Mouse (Mus musculus): Measurements from ENCODE around the gene Ovgp1. TPM values are rescaled to one million over a fixed set of nuclear protein-coding genes. Genes with fewer than 3 reads are reported as not detected.
"Not testable (repeated sequence)": the region's sequence is repeated elsewhere in the genome, so short reads cannot be mapped to it uniquely, and the experiment has no call there.

Ovgp1 gene
- polyA plus RNA-seq, 1 experiment, result 13.3 TPM

DNA sequence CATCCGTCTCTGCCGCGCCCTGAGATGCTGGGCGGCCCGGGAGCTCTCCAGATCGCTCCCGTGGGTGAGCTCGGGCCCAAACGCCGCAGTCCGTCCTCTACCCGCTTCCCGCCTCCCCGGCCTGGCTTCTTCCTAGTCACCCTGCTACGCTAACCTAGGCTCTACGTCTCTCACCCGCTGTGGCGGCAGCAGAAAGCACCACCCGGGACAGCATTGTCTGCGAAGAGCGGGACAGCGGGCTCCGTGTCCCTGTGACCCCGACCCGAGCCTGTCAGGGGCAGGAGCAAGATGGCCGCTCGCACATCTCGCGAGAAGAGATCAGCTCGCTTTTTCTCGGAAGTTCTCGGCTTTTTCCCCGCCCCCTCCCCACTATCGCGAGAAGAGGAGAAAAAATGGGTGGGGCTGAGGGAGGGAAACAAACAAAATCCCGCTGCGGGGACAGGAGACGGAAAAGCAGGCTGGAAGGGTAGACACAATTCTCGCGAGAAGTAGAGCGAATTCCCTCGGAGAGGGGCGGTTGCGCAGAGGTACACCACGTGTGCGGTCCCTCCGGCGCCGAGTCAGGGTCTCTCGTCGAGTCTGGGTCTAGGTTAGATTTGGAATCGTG lies 14.4 kb upstream of the Ovgp1 start, which contains the start of gene Wdr77:
Gene Wdr77 (plus strand): TSS at position 396 of the 607 bp plus-strand sequence.
- H3K27ac ChIP-seq (ENCODE audit: control insufficient read depth, insufficient read depth, low read depth, low read length), result peak within 1 kb of the TSS; percentile 90
- no peaks in the 10 kb centered on the region for H3K27me3 ChIP-seq (ENCODE audit: control insufficient read depth, insufficient read depth, low read length)
- H3K36me3 ChIP-seq (ENCODE audit: control insufficient read depth, insufficient read depth, low read length), result peaks cover 4% of the 10 kb centered on the region
- TF ChIP-seq POLR2A (IDR thresholded peaks at IDR 0.05; ENCODE audit: control insufficient read depth, low read depth, low read length) (peak; percentile 98), CTCF (IDR thresholded peaks at IDR 0.05; ENCODE audit: control insufficient read depth, insufficient read depth, insufficient replicate concordance, low read depth, low read length) (no peak)
- no peaks in the 10 kb centered on the region for H3K4me1 ChIP-seq (ENCODE audit: control insufficient read depth, insufficient read depth, low read length)
- peak within 1 kb of the TSS; percentile 94 for H3K4me3 ChIP-seq (ENCODE audit: control insufficient read depth, low read depth, low read length)

DNA sequence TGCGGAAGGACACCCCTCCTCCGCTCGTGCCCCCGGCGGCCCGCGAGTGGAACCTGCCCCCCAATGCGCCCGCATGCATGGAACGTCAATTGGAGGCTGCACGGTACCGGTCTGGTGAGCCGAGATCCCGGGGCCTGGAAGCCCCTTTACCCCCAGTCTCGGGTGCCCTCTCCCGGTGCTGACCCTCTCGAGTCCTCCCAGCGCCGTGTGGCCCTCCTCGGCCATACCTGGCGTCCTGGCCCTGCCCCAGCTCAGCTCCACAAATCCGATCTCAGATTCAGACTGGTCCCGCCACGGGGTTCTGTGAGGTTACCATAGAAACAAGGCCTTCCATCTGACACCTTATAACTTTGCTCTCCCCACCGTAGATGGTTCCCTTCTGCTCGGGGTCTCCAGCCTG lies 13.9 kb upstream of the Ovgp1 start:
- TF ChIP-seq POLR2A (IDR thresholded peaks at IDR 0.05; ENCODE audit: control insufficient read depth, low read depth, low read length), result no peak; the same call in 1 of the 2 replicates
- Histone ChIP-seq H3K27me3 (ENCODE audit: control insufficient read depth, insufficient read depth, low read length) (no peaks in the 10 kb centered on the region), H3K36me3 (ENCODE audit: control insufficient read depth, insufficient read depth, low read length) (peaks cover 4% of the 10 kb centered on the region), H3K4me3 (ENCODE audit: control insufficient read depth, low read depth, low read length) (peak overlapping the region; percentile 94), H3K4me1 (ENCODE audit: control insufficient read depth, insufficient read depth, low read length) (no peaks in the 10 kb centered on the region), H3K27ac (ENCODE audit: control insufficient read depth, insufficient read depth, low read depth, low read length) (peak overlapping the region; percentile 90)

DNA sequence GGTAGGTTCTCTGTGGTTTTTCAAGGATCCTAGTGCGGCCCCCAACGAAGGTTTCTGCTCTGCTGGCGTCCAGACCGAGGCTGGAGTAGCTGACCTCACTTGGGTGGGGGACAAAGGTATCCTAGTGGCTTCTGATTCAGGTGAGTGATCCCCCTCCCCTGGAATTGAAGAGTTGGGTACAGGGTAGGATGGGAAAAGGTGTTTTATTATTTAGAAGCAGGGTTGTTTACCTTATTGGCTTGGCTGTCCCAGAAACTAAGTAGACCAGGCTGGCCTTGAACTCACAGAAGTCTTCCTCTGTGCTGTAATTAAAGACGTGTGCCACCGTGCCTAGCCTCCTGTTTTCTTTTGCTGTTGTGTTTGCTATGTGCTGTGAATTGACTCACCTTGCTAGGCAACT lies 13.5 kb upstream of the Ovgp1 start, which contains the start of gene Atp5f1:
Gene Atp5f1 (minus strand): TSS at position 101 of the 400 bp plus-strand sequence.
- TF ChIP-seq CTCF (IDR thresholded peaks at IDR 0.05; ENCODE audit: control insufficient read depth, insufficient read depth, insufficient replicate concordance, low read depth, low read length), result no peak
- H3K27ac ChIP-seq (ENCODE audit: control insufficient read depth, insufficient read depth, low read depth, low read length), result peak within 1 kb of the TSS; percentile 90
- H3K4me1 ChIP-seq (ENCODE audit: control insufficient read depth, insufficient read depth, low read length), result no peaks in the 10 kb centered on the region
- peaks cover 4% of the 10 kb centered on the region for H3K36me3 ChIP-seq (ENCODE audit: control insufficient read depth, insufficient read depth, low read length)
- H3K4me3 ChIP-seq (ENCODE audit: control insufficient read depth, low read depth, low read length), result peak within 1 kb of the TSS; percentile 94
- no peaks in the 10 kb centered on the region for H3K27me3 ChIP-seq (ENCODE audit: control insufficient read depth, insufficient read depth, low read length)

DNA sequence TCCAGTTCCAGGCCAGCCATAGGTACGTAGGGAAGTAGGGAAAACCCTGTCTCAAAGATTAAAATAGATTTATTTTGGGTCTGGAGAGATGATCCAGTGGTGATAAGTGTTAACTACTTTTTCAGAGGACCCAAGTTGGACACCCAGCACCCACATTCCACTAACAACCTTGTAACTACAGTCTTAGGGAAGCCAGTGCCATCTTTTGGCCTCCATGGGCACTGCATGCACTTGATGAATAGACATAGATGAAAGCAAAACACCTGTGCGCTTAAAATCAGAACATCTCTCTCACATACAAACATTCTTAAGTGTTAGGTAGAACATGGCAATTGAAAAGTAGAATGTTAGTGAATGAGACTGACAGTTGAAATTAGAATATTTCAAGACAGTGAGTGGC lies 12.8 kb upstream of the Ovgp1 start:
- no peak overlapping the region for H3K27ac ChIP-seq (ENCODE audit: control insufficient read depth, insufficient read depth, low read depth, low read length)
- peaks cover 4% of the 10 kb centered on the region for H3K36me3 ChIP-seq (ENCODE audit: control insufficient read depth, insufficient read depth, low read length)
- no peaks in the 10 kb centered on the region for H3K4me1 ChIP-seq (ENCODE audit: control insufficient read depth, insufficient read depth, low read length)
- H3K27me3 ChIP-seq (ENCODE audit: control insufficient read depth, insufficient read depth, low read length), result no peaks in the 10 kb centered on the region
- TF ChIP-seq CTCF (IDR thresholded peaks at IDR 0.05; ENCODE audit: control insufficient read depth, insufficient read depth, insufficient replicate concordance, low read depth, low read length) (no peak), POLR2A (IDR thresholded peaks at IDR 0.05; ENCODE audit: control insufficient read depth, low read depth, low read length) (no peak)
- peak overlapping the region; percentile 75 for H3K4me3 ChIP-seq (ENCODE audit: control insufficient read depth, low read depth, low read length)

DNA sequence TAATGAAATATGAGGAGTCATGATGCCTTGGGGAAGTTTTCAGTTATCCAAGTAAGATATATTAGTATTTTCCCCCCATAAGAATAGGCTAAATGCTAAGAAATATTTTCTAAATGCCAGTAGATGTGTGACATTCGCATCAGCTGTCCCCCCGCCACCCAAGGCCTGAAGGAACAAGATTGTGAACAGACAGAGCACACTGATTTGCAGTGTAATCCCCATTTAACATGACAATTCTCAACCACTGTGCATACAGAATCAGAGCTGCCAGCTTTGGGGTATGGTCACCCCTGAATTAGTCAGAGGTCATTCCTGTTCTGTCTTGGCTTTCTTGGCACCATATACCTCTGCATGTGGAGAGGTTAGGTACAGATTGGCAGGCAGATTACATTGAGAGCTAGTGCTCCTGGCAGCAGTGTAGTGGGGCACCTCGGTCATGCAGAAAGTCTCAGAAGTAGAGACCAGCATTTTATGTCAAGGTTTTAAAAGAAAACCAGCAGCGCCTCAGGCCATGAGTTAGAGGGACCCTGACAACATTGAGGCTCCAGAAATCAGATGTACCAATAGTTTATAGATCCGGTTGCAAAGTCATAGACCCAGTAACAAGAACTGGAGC lies 1.6 kb upstream of the Ovgp1 start:
- H3K27me3 ChIP-seq (ENCODE audit: control insufficient read depth, insufficient read depth, low read length), result no peaks in the 10 kb centered on the region
- peaks cover 2% of the 10 kb centered on the region; the same call in 1 of the 2 replicates for H3K36me3 ChIP-seq (ENCODE audit: control insufficient read depth, insufficient read depth, low read length)

DNA sequence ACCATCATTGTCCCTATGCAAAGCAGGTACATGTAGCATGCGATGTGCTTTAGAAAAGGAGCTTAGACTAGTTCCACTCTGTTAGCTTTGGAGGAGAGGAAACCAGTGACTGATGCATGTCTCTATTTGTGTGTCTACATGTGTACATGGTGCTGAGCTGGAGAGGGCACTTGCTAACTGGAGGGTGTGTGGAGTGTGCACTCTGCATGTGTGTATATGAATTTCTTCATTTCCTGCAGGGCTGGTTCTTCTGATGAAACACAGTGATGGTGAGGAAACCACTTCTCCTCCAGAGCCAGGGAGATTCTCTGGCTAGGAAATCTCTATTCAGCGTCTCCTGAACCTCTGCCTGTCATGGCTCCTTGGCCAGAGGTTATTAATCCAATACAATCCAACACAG lies 663 bp downstream of the Ovgp1 start:
- TF ChIP-seq CTCF (IDR thresholded peaks at IDR 0.05; ENCODE audit: control insufficient read depth, insufficient read depth, insufficient replicate concordance, low read depth, low read length) (no peak), POLR2A (IDR thresholded peaks at IDR 0.05; ENCODE audit: control insufficient read depth, low read depth, low read length) (no peak)
- no peak overlapping the region for H3K4me3 ChIP-seq (ENCODE audit: control insufficient read depth, low read depth, low read length)
- H3K4me1 ChIP-seq (ENCODE audit: control insufficient read depth, insufficient read depth, low read length), result no peaks in the 10 kb centered on the region
- no peak overlapping the region for H3K27ac ChIP-seq (ENCODE audit: control insufficient read depth, insufficient read depth, low read depth, low read length)
- no peaks in the 10 kb centered on the region for H3K27me3 ChIP-seq (ENCODE audit: control insufficient read depth, insufficient read depth, low read length)
- H3K36me3 ChIP-seq (ENCODE audit: control insufficient read depth, insufficient read depth, low read length), result no peaks in the 10 kb centered on the region

More for the DNA sequence above, 1.6 kb upstream of the Ovgp1 start:
- Histone ChIP-seq H3K4me3 (ENCODE audit: control insufficient read depth, low read depth, low read length) (no peak overlapping the region), H3K27ac (ENCODE audit: control insufficient read depth, insufficient read depth, low read depth, low read length) (no peak overlapping the region), H3K4me1 (ENCODE audit: control insufficient read depth, insufficient read depth, low read length) (no peaks in the 10 kb centered on the region)
- TF ChIP-seq POLR2A (IDR thresholded peaks at IDR 0.05; ENCODE audit: control insufficient read depth, low read depth, low read length) (no peak), CTCF (IDR thresholded peaks at IDR 0.05; ENCODE audit: control insufficient read depth, insufficient read depth, insufficient replicate concordance, low read depth, low read length) (no peak)

DNA sequence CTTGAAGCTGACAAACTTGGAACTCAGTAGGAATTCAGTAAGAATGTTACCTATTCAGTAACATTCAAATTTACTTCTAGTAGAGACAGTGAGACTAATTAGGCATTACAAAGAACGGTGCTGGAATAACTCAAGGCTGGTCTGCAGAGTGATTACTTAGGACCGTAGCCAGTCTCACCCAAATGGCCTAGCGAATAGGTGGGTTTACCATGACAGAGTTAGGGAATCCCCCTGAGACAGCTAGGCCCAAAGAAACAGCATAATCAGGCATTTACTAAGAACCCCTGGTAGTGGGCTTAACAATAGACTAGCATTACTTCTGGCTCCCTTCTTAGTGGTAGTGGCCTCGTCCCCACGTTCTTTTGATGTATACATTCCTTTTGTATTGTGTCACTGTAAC lies 16.1 kb downstream of the Ovgp1 start:
- H3K27ac ChIP-seq (ENCODE audit: control insufficient read depth, insufficient read depth, low read depth, low read length); H3K36me3 ChIP-seq (ENCODE audit: control insufficient read depth, insufficient read depth, low read length); H3K27me3 ChIP-seq (ENCODE audit: control insufficient read depth, insufficient read depth, low read length); H3K4me3 ChIP-seq (ENCODE audit: control insufficient read depth, low read depth, low read length); H3K4me1 ChIP-seq (ENCODE audit: control insufficient read depth, insufficient read depth, low read length): not testable (repeated sequence)

Data from testis, adult 2 months (tissue).